Mouse (Mus musculus) heart, postnatal 0 days (tissue): ENCODE data around the gene Ctbs.

Experiments
- CTCF ChIP-seq: IDR thresholded peaks from 2 replicates; pipeline ENCODE4 v1.5.1; 2016; ENCODE audit warnings: antibody characterized with exemption, control low read depth, low read depth
- EP300 ChIP-seq: IDR thresholded peaks from 2 replicates; pipeline ENCODE4 v1.6.1; 2016; ENCODE audit warnings: antibody characterized with exemption, low read depth

DNA sequence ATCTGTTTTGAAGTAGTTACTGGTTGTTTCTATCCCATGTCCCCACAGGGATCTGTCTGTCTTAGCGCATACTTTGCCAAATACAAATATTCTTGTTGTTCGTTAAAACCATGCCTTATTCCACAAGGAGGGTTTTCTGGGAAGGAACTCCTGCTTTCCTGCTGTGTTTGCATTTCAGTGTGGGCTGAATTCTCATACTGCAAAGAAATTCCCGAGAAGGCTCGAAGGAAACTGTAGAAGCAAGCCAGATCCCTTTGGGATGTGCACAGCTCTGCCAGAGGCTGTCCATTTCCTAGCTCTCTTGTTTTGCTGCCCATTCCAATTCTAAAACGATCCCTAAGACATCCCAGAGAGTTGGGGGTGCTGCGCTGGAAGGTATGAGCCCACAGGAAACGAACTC lies 9.2 kb upstream of the Ctbs start:
- TF ChIP-seq CTCF: no peak
- TF ChIP-seq EP300: no peak
